Mouse (Mus musculus) C2C12 (cell line): ENCODE results near the gene Ntmt1.

Experiments
- CTCF ChIP-seq: IDR thresholded peaks from one replicate; pipeline ENCODE4 v1.5.1; 2011; ENCODE audit not compliant: control insufficient read depth, insufficient read depth, insufficient read length
- MYOD1 ChIP-seq: IDR thresholded peaks from one replicate; pipeline ENCODE4 v1.6.1; 2011; ENCODE audit warnings: low read depth; ENCODE audit not compliant: control insufficient read depth, insufficient read length

DNA sequence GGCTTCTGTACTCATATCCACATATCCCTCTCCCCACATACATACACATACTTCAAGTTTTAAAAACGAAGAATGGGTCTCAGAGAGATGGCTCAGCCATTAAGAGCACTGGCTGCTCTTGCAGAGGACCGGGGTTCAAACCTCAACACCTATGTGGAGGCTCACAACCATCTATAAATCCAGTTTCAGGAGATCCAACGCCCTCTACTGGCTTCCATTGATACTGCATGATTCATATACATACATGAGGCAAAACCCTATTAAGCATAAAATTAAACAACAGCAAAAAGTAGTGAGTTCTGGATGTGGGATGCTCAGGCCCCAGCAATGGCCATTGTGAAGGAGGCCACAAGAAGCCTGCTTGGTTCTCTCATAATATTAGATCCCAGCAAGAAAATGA, 31.7 kb upstream of the Ntmt1 start:
- TF ChIP-seq CTCF (no peak), MYOD1 (no peak)
